Mouse (Mus musculus): Measurements from ENCODE around the gene Eml2. TPM values are rescaled to one million over a fixed set of nuclear protein-coding genes. Genes with fewer than 3 reads are reported as not detected.

Eml2 gene
- polyA plus RNA-seq (2016; fragmentation: Nextera tagmentation; extraction: Ambion mirVana), result 2.8 and 4.9 TPM in 2 replicates

DNA sequence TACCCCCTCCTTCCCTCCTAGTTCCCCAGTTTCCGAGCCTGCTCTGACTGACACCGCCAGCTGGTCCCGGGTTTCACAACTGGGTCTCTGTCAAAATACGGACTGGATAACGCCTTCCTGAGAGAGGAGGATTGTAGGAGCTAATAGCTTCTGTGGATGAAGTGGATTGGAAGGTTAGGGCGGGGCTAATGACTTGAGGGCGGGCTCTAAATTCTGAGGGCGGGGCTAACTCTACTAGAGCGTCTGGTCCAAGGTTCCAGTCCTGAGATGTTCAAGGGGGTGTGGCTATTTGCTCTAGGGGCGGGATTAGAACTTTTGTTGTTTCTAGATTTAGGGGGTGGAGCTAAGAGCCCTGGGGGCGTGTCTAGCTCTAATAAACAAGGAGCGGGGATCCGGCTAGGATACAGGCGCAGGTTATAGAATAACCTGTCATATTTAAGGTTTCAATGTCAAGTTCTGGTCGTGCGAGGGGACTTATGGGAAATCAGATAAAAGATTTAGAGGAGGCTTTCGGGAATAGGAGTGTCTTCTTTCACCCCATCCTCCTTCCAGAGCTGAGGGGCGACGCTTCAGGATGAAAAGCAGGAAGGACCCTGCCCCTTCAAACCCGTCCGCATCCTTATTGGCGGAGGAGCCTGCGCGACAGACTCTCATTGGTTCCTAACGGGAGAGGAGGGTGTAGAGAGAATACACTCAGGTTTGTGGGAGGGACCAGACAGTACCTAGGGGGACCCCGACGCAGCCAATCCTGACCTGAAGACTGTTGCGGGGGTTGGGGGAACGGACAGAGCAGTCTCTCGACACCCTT is at the start of gene Eml2:
Gene Eml2 (plus strand): TSS at position 714 of the 808 bp plus-strand sequence.
- H3K36me3 ChIP-seq, result no peaks in the 10 kb centered on the region
- peak within 1 kb of the TSS; percentile 83 for H3K27ac ChIP-seq
- WGBS, result 1% methylated on average over 30 of the region's 30 CpGs
- peak; percentile 64 for DNase-seq (ENCODE audit: low spot score)
- peaks cover 60% of the 10 kb centered on the region for H3K4me1 ChIP-seq (replicated peaks)
- H3K4me3 ChIP-seq, result peak within 1 kb of the TSS; percentile 57
- H3K9me3 ChIP-seq, result 0 out of 2 replicates have a peak, but pooled peaks cover 4% of the 10 kb centered on the region
- peaks cover 64% of the 10 kb centered on the region for H3K27me3 ChIP-seq (ENCODE audit: insufficient read depth, poor library complexity, severe bottlenecking)

DNA sequence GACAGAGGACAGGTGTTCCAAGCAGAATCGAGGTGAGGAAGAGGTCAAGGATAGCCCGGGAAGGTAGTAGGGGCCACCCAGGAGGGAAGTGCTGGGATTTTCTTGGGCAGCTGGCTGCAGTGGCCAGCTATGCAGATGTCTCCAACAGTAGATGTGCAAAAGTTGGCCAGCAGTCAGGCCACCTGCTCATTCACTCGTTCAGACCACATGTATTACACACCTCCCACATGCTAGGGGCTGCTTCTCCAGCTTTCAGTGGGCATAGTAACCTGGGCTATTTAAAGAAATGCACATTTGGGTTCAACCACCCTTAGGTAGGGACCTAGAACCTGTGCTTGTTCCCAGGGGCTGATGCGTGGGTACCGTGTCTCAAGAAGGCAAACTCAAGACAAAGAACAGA is 48.5 kb upstream of the Eml2 start:
- 95% methylated on average over 5 of the region's 5 CpGs for WGBS

DNA sequence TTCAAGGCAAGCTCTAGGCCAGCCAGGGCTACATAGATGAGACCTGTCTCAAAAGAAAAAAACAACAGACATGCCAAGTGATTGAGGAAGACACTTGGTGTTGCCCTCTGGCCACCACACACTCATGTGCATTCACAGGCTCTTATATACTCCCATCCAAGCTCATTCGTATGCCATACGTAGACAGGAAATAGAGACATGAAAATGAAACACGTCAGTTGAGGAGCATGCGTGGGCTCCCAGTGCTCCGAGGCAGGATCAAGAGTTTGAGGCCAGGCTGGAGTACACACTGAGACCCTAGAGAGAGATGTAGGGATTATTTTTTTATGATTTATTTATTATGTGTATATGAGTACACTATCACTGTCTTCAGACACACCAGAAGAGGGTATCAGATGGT is 46.8 kb upstream of the Eml2 start:
- no peak for DNase-seq (ENCODE audit: low spot score)
- WGBS, result 94% methylated on average over 5 of the region's 5 CpGs
- Histone ChIP-seq H3K36me3 (peaks cover 37% of the 10 kb centered on the region), H3K4me3 (no peak overlapping the region), H3K4me1 (replicated peaks) (peaks cover 17% of the 10 kb centered on the region), H3K27ac (no peak overlapping the region), H3K9me3 (no peaks in the 10 kb centered on the region), H3K27me3 (ENCODE audit: insufficient read depth, poor library complexity, severe bottlenecking) (no peaks in the 10 kb centered on the region)

More for the DNA sequence above, 48.5 kb upstream of the Eml2 start:
- DNase-seq (ENCODE audit: low spot score), result no peak
- H3K27ac ChIP-seq, result no peak overlapping the region
- H3K27me3 ChIP-seq (ENCODE audit: insufficient read depth, poor library complexity, severe bottlenecking), result no peaks in the 10 kb centered on the region
- H3K9me3 ChIP-seq, result no peaks in the 10 kb centered on the region
- H3K4me3 ChIP-seq, result no peak overlapping the region
- peaks cover 17% of the 10 kb centered on the region for H3K4me1 ChIP-seq (replicated peaks)
- H3K36me3 ChIP-seq, result peaks cover 32% of the 10 kb centered on the region; the same call in 1 of the 2 replicates

DNA sequence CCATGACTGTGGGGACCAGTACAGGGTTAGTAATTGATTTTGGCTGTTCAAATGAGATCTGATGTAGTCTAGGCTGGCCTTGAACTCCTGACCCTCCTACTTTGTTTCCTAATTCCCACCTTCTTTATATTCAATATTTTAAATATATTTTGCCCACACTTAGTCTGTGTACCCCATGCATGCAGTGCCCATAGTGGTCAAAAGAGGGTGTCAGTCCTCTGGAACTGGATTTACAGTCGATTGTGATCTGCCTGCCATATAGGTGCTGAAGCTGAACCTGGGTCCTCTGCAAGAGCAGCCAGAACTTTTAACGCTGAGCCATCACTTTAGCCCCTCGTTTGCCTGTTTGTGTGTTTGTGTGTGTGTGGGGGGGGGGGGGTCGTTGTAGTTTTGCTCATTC is 45.6 kb upstream of the Eml2 start:
- no peaks in the 10 kb centered on the region for H3K27me3 ChIP-seq (ENCODE audit: insufficient read depth, poor library complexity, severe bottlenecking)
- WGBS, result 35% methylated on average over 4 of the region's 4 CpGs
- H3K4me3 ChIP-seq, result peak overlapping the region; percentile 53

DNA sequence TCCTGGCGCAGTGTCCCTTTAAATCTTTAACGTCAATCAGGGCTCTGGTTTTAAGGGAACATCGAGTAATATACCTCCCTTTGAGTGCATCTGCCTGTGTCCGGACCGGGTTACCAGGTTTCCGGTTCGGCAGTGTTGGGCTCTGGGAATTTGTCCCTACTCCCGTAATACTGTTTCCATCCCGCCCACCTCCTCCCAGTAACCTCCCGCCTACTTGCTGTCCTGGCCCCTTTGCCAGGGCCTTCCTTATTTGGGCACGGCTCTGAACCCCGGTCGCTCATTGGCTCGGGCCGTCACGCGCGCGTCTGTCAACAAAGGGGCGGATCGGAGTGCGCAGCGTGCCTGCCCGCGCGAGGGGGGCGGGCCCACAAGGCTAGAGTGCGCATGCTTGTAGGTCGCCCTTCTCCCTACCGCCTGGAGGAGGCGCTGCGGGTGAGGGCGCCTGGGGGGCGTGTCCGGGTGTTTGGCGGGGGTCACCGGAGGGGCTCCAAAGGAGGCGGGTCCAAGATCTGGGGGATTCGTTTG is 44.8 kb upstream of the Eml2 start:
- H3K27ac ChIP-seq, result peak overlapping the region; percentile 89
- under 1% methylated on average over 39 of the region's 39 CpGs for WGBS
- peaks cover 17% of the 10 kb centered on the region for H3K4me1 ChIP-seq (replicated peaks)
- DNase-seq (ENCODE audit: low spot score), result peak; percentile 99
- H3K9me3 ChIP-seq, result no peaks in the 10 kb centered on the region; the same call in 1 of the 2 replicates
- no peaks in the 10 kb centered on the region for H3K27me3 ChIP-seq (ENCODE audit: insufficient read depth, poor library complexity, severe bottlenecking)
- peak overlapping the region; percentile 53 for H3K4me3 ChIP-seq
- H3K36me3 ChIP-seq, result peaks cover 52% of the 10 kb centered on the region

More for the DNA sequence above, 45.6 kb upstream of the Eml2 start:
- Histone ChIP-seq H3K4me1 (replicated peaks) (peaks cover 17% of the 10 kb centered on the region), H3K9me3 (no peaks in the 10 kb centered on the region), H3K27ac (peak overlapping the region; percentile 89), H3K36me3 (peaks cover 50% of the 10 kb centered on the region)
- DNase-seq (ENCODE audit: low spot score), result no peak

DNA sequence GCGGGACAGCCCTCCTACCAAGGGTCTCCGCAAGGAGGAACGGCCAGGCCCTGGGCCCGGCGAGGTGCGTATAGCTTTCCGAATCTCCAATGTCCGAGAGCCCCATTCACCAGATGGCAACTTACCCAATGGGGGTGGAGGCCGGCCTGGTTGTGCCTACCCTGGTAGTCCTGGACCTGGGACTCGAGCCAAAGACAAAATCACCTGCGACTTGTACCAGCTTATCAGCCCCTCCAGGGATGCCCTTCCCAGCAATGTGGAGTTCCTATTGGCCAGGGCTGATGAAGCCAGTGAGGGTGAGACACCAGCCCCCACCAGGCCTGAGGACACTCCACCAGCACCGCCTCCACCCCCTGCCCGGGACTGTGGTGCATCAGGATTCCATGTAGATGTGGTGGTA is 40.1 kb upstream of the Eml2 start:
- H3K27me3 ChIP-seq (ENCODE audit: insufficient read depth, poor library complexity, severe bottlenecking), result no peaks in the 10 kb centered on the region
- 94% methylated on average over 13 of the region's 13 CpGs for WGBS
- peaks cover 73% of the 10 kb centered on the region for H3K36me3 ChIP-seq
- DNase-seq (ENCODE audit: low spot score), result no peak
- no peak overlapping the region for H3K27ac ChIP-seq
- peaks cover 9% of the 10 kb centered on the region for H3K4me1 ChIP-seq (replicated peaks)
- H3K9me3 ChIP-seq, result no peaks in the 10 kb centered on the region; the same call in 1 of the 2 replicates
- H3K4me3 ChIP-seq, result no peak overlapping the region

DNA sequence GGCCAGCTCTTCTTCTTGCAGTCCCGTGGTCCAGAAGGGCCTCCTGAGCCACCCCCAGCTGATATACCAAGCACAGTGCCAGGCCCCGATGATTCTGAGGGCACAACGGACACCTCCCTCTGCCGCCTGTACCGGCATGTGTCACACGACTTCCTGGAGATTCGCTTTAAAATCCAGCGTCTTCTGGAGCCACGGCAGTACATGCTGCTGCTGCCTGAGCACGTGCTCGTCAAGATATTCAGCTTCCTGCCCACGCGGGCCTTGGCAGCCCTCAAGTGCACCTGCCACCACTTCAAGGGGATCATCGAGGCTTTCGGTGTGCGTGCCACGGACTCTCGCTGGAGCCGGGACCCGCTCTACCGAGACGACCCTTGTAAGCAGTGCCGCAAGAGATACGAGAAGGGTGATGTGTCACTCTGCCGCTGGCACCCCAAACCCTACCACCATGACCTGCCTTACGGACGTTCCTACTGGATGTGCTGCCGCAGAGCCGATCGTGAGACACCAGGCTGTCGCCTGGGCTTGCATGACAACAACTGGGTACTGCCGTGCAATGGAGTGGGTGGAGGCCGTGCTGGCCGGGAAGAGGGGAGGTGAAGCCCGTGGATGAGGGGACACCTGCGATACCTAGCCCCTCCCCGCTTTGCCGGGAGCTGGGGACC is 39.4 kb upstream of the Eml2 start:
- Histone ChIP-seq H3K36me3 (peaks cover 77% of the 10 kb centered on the region), H3K4me3 (no peak overlapping the region), H3K9me3 (no peaks in the 10 kb centered on the region; the same call in 1 of the 2 replicates), H3K4me1 (replicated peaks) (peaks cover 3% of the 10 kb centered on the region), H3K27ac (no peak overlapping the region), H3K27me3 (ENCODE audit: insufficient read depth, poor library complexity, severe bottlenecking) (no peaks in the 10 kb centered on the region)
- no peak for DNase-seq (ENCODE audit: low spot score)
- 93% methylated on average over 38 of the region's 38 CpGs for WGBS

DNA sequence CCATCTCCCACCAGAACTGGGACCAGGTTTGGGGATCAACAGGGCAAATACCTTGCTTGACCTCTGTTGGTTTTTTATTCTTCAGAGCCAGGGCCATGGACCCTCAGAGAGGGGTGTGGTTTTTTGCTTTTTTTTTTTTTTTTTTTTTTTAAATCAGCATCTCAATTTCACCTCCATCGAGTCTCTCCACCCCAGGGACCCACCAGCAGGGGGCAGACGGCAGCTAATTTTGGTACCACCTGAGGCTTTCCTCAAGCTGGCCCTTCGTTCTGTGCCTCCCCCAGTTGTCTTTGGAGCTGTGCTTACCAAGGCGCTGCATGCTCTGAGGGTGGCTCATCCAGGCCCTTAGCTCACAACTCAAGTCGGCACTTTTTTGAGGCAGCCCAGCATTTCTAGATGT is 38.8 kb upstream of the Eml2 start:
- WGBS, result 56% methylated on average over 5 of the region's 5 CpGs
- Histone ChIP-seq H3K9me3 (no peaks in the 10 kb centered on the region; the same call in 1 of the 2 replicates), H3K4me3 (no peak overlapping the region), H3K27me3 (ENCODE audit: insufficient read depth, poor library complexity, severe bottlenecking) (no peaks in the 10 kb centered on the region), H3K27ac (no peak overlapping the region), H3K36me3 (peaks cover 83% of the 10 kb centered on the region), H3K4me1 (replicated peaks) (no peaks in the 10 kb centered on the region)
- peak; percentile 40 for DNase-seq (ENCODE audit: low spot score)

DNA sequence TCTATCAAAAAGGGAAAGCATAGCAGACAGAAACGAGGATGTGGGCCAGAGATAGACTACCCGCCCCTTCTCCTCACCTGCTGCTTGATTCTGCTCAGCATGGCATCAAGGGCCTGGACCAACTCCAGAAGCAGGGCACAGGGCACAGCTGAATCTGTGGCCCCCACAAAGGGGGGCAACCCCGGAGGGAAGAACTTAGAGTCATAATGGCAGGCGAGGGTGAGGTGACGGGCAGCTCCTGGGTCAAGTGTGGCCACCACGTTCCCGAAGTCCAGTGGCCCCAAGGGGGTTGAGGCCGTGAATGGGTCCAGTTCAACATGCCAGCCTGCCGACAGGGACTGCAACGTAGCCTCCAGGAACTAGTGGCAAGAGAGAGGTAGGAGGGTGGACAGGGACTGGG is 29.4 kb upstream of the Eml2 start:
- Histone ChIP-seq H3K36me3 (peaks cover 47% of the 10 kb centered on the region), H3K27ac (no peak overlapping the region), H3K9me3 (no peaks in the 10 kb centered on the region), H3K27me3 (ENCODE audit: insufficient read depth, poor library complexity, severe bottlenecking) (no peaks in the 10 kb centered on the region), H3K4me1 (replicated peaks) (peaks cover 33% of the 10 kb centered on the region), H3K4me3 (peak overlapping the region; percentile 14; the same call in 1 of the 2 replicates)
- no peak for DNase-seq (ENCODE audit: low spot score)
- 89% methylated on average over 10 of the region's 10 CpGs for WGBS

DNA sequence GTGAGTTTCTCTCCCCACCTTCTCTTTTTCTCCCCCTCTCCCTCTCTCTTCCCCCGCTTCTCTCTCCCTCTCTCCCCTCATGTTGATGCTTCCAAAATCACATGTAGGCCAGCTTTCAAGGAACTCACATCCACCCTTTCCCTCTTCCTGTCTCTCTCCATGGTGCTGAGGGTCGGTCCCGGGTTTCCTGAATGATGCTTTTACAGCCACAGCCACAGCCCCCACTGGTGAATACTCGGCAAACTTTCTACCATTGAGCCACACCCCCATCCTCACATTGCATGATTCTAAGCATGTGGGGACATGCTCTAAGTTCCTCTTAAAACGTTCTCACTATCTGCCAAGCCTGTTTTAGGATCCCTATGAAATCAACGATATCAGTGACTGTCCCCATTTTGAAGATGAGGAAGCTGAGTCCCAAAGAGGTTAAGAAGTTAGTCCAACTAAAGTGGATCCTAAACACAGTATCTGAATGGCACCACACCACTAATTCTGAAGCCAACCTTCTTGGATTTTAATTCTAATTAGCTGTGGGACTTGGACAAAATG is 28.6 kb upstream of the Eml2 start:
- Histone ChIP-seq H3K4me3 (no peak overlapping the region), H3K27ac (no peak overlapping the region), H3K9me3 (no peaks in the 10 kb centered on the region), H3K36me3 (peaks cover 47% of the 10 kb centered on the region), H3K27me3 (ENCODE audit: insufficient read depth, poor library complexity, severe bottlenecking) (no peaks in the 10 kb centered on the region), H3K4me1 (replicated peaks) (peaks cover 33% of the 10 kb centered on the region)
- DNase-seq (ENCODE audit: low spot score), result no peak
- WGBS, result 56% methylated on average over 6 of the region's 6 CpGs

DNA sequence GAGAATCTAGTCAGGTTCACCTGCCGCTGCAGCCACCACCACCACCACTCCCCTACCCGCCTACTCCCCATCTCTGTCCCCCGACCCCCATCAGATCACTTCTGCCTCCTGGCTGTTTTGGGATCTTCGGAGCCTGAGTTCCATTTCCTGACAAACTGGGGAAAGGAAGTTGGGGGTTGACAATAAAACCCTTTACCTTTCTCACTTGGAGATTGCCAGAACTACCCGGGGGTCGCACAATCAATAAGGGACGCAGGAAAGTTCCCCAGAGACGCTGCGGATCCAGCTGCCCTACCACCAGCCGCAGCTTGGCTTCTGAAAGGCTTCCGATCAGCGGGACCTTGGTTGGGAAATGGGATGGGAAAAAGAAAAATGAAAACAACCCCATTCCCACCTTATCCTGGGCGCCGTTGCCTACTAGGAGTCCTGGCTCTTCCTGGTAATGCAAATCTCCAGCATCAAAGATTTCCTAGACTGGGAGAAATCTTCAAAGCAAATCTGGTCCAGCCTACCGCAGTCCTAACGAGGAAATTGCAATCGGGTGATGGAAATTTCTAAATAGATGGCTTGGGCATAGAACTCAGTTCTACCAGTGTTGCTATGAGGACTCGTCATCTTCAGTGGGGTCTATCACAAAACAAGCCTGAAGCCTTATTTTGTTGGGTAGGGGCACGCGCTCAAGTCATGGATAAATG is 27.9 kb upstream of the Eml2 start:
- Histone ChIP-seq H3K27me3 (ENCODE audit: insufficient read depth, poor library complexity, severe bottlenecking) (no peaks in the 10 kb centered on the region), H3K4me3 (peak overlapping the region; percentile 78), H3K9me3 (no peaks in the 10 kb centered on the region), H3K36me3 (peaks cover 48% of the 10 kb centered on the region), H3K27ac (peak overlapping the region; percentile 89), H3K4me1 (replicated peaks) (peaks cover 33% of the 10 kb centered on the region)
- WGBS, result 17% methylated on average over 20 of the region's 20 CpGs
- no peak for DNase-seq (ENCODE audit: low spot score)

DNA sequence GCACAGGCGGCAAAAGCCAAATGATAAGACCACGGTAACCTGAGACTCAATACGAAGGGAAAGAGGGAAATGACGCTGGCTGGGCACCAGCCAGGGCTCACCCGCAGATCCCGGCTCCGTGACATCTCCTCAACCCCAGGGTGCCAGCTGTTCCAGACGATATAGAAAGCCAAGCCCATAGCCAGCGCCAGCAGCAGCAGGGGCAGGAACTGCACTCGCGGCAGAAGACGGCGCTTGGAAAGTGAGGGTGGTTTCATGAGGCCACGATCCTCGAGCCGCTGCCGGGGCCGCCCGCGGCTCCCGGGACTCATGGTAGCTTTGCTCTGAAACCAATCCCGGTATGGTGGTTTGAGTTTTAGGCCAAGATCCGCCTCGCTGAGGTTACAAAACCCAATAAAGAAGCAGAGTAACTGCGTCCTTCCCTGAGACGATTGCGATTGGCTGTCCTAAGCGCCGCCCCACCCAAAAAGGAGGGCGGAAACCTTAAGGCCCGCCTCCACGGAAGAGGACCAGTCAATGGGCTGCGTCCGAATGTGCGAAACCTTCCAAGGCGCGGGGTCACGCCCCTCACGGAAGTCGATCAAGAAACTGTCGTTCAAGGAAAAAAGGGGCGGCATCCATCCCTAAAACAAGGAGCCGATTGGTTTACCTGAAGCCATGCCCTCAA is 27.2 kb upstream of the Eml2 start, which contains the start of gene Qpctl:
Gene Qpctl (minus strand): TSS at position 417 of the 667 bp plus-strand sequence.
- DNase-seq (ENCODE audit: low spot score), result peak; percentile 98
- peaks cover 52% of the 10 kb centered on the region for H3K36me3 ChIP-seq
- H3K4me3 ChIP-seq, result peak within 1 kb of the TSS; percentile 78
- peak within 1 kb of the TSS; percentile 89 for H3K27ac ChIP-seq
- H3K4me1 ChIP-seq (replicated peaks), result peaks cover 33% of the 10 kb centered on the region
- no peaks in the 10 kb centered on the region for H3K9me3 ChIP-seq
- H3K27me3 ChIP-seq (ENCODE audit: insufficient read depth, poor library complexity, severe bottlenecking), result no peaks in the 10 kb centered on the region
- WGBS, result under 1% methylated on average over 43 of the region's 43 CpGs

Measured in hindbrain, embryonic 10.5 days (tissue).